In genomic region chr14:101748436-101748835, GRCm38 (mm10) we compare ENCODE assay signal across 17 mouse cellular contexts. TPM values are rescaled to one million over a fixed set of nuclear protein-coding genes. Genes with fewer than 3 reads are reported as not detected.
"Had no signal": no experiment of that assay in that cellular context is flagged by ENCODE, and none has a peak within 500 bp of the region (broad histone marks: within the 10 kb centered on the region; RNA-seq: fewer than 3 reads in every experiment).

No protein-coding gene starts in this region.

- H3K27me3 ChIP-seq: neural tube, embryonic 15.5 days; stomach, embryonic 15.5 days had no signal

- H3K36me3 ChIP-seq: neural tube, embryonic 15.5 days; stomach, embryonic 15.5 days had no signal

- H3K9me3 ChIP-seq: neural tube, embryonic 15.5 days; stomach, embryonic 15.5 days had no signal

- H3K4me3 ChIP-seq: neural tube, embryonic 15.5 days; stomach, embryonic 15.5 days had no signal

- H3K4me2 ChIP-seq: neural tube, embryonic 15.5 days; stomach, embryonic 15.5 days had no signal

- H3K27ac ChIP-seq: neural tube, embryonic 15.5 days; stomach, embryonic 15.5 days; stomach, postnatal 0 days had no signal

- H3K9ac ChIP-seq: neural tube, embryonic 15.5 days; stomach, embryonic 15.5 days had no signal

- H3K4me1 ChIP-seq: neural tube, embryonic 15.5 days; stomach, embryonic 15.5 days had no signal

- DNase-seq: retina, postnatal 1 day; right cerebral cortex, adult 18-20 months; right cerebral cortex, postnatal 14 days; right cerebral cortex, postnatal 25 days; right cerebral cortex, postnatal 4 days; spleen, adult 18-20 months; thymus, adult 18-20 months; thymus, adult 2 months; thymus, postnatal 14 days; thymus, postnatal 25 days; thymus, postnatal 36 days; thymus, postnatal 4 days had no signal

RNA-seq across cellular contexts. Expression of gene Gm9922, which starts 18.8 kb away (rescaled TPM):
- polyA plus RNA-seq: neural tube, embryonic 14.5 days; testis, adult 2 months had no signal
